Mouse (Mus musculus) macrophage (primary cell): ENCODE results near the gene S100a6. TPM values are rescaled to one million over a fixed set of nuclear protein-coding genes. Genes with fewer than 3 reads are reported as not detected.

Source experiments
- H3K27ac ChIP-seq: fragments of 350-480 bp; formaldehyde crosslinking; 2 replicates; pipeline ENCODE4 v1.9.0; 2021
- H3K36me3 ChIP-seq: fragments of 350-480 bp; formaldehyde crosslinking; 2 replicates; pipeline ENCODE4 v1.9.0; 2021; ENCODE audit errors: inconsistent target
- H3K4me3 ChIP-seq: fragments of 350-480 bp; formaldehyde crosslinking; 2 replicates; pipeline ENCODE4 v1.9.0; 2021; ENCODE audit errors: inconsistent target
- H3K79me2 ChIP-seq: fragments of 350-480 bp; formaldehyde crosslinking; 2 replicates; pipeline ENCODE4 v1.9.0; 2021; ENCODE audit errors: inconsistent target
- WGBS: methylation state at CpG from one replicate; pipeline ENCODE4 v1.1.7; 2026; ENCODE audit warnings: inconsistent platforms; ENCODE audit not compliant: missing documents; 5-methylcytosine and 5-hydroxymethylcytosine counted together
- polyA plus RNA-seq: library from polyadenylated mRNA; stranded (reverse); fragments of 250-400 nt; gene quantifications from 3 replicates; pipeline ENCODE4 v1.2.4, GENCODE M21; 2018; ENCODE audit warnings: inconsistent platforms

S100a6 gene
- polyA plus RNA-seq, 1 experiment from 2014 or later: 41.2 TPM

GRCm38 (mm10) chr3:90589947-90590346 lies 22.7 kb upstream of the S100a6 start, which contains the start of gene S100a2:
Gene S100a2, plus strand, starts transcription at chr3:90590247.
- H3K36me3 ChIP-seq: no peaks in the 10 kb centered on the region
- no peaks in the 10 kb centered on the region for H3K79me2 ChIP-seq
- WGBS: 81% methylated on average over 8 of the region's 8 CpGs
- no peak within 1 kb of the TSS for H3K4me3 ChIP-seq
- H3K27ac ChIP-seq: peak within 1 kb of the TSS; percentile 93

- peak overlapping the region; percentile 5; the same call in 1 of the 2 replicates for H3K27ac ChIP-seq
- no peaks in the 10 kb centered on the region for H3K79me2 ChIP-seq
- H3K4me3 ChIP-seq: no peak overlapping the region
- 87% methylated on average over 1 of the region's 1 CpGs for WGBS
- no peaks in the 10 kb centered on the region for H3K36me3 ChIP-seq
Observed at GRCm38 (mm10) chr3:90594466-90594865, 18.2 kb upstream of the S100a6 start.

- Histone ChIP-seq H3K79me2 (no peaks in the 10 kb centered on the region), H3K27ac (no peak overlapping the region), H3K36me3 (no peaks in the 10 kb centered on the region), H3K4me3 (no peak overlapping the region)
- WGBS: 90% methylated on average over 5 of the region's 5 CpGs
Observed at GRCm38 (mm10) chr3:90595556-90595955, 17.1 kb upstream of the S100a6 start.

- no peak overlapping the region for H3K4me3 ChIP-seq
- no peaks in the 10 kb centered on the region for H3K36me3 ChIP-seq
- 95% methylated on average over 6 of the region's 6 CpGs for WGBS
- no peak overlapping the region for H3K27ac ChIP-seq
- H3K79me2 ChIP-seq: no peaks in the 10 kb centered on the region
Observed at GRCm38 (mm10) chr3:90596810-90597209, 15.9 kb upstream of the S100a6 start.

GRCm38 (mm10) chr3:90597736-90598135 lies 14.9 kb upstream of the S100a6 start:
- no peaks in the 10 kb centered on the region for H3K79me2 ChIP-seq
- 94% methylated on average over 6 of the region's 6 CpGs for WGBS
- H3K27ac ChIP-seq: no peak overlapping the region
- H3K4me3 ChIP-seq: no peak overlapping the region
- H3K36me3 ChIP-seq: no peaks in the 10 kb centered on the region

- Histone ChIP-seq H3K79me2 (no peaks in the 10 kb centered on the region), H3K27ac (no peak overlapping the region), H3K36me3 (no peaks in the 10 kb centered on the region), H3K4me3 (no peak overlapping the region)
- 54% methylated on average over 4 of the region's 4 CpGs for WGBS
Observed at GRCm38 (mm10) chr3:90598212-90598611, 14.5 kb upstream of the S100a6 start.

GRCm38 (mm10) chr3:90599401-90599800 lies 13.3 kb upstream of the S100a6 start:
- Histone ChIP-seq H3K36me3 (no peaks in the 10 kb centered on the region), H3K27ac (no peak overlapping the region), H3K4me3 (no peak overlapping the region), H3K79me2 (peaks cover 7% of the 10 kb centered on the region)
- 100% methylated on average over 3 of the region's 3 CpGs for WGBS

GRCm38 (mm10) chr3:90600036-90600435 lies 12.6 kb upstream of the S100a6 start:
- WGBS: 90% methylated on average over 6 of the region's 6 CpGs
- H3K27ac ChIP-seq: no peak overlapping the region
- H3K79me2 ChIP-seq: peaks cover 14% of the 10 kb centered on the region
- H3K36me3 ChIP-seq: no peaks in the 10 kb centered on the region
- H3K4me3 ChIP-seq: no peak overlapping the region

GRCm38 (mm10) chr3:90600458-90601195 lies 12.1 kb upstream of the S100a6 start:
- H3K27ac ChIP-seq: no peak overlapping the region
- peaks cover 20% of the 10 kb centered on the region for H3K79me2 ChIP-seq
- H3K36me3 ChIP-seq: no peaks in the 10 kb centered on the region
- 87% methylated on average over 8 of the region's 8 CpGs for WGBS
- no peak overlapping the region for H3K4me3 ChIP-seq

- 93% methylated on average over 11 of the region's 11 CpGs for WGBS
- H3K4me3 ChIP-seq: no peak within 1 kb of the TSS
- peaks cover 22% of the 10 kb centered on the region for H3K79me2 ChIP-seq
- no peaks in the 10 kb centered on the region for H3K36me3 ChIP-seq
- H3K27ac ChIP-seq: no peak within 1 kb of the TSS
Observed at GRCm38 (mm10) chr3:90601486-90602110, 11.1 kb upstream of the S100a6 start, which contains the start of gene Gm42674. Gene Gm42674, plus strand, starts transcription at chr3:90601904.

- peaks cover 22% of the 10 kb centered on the region for H3K79me2 ChIP-seq
- no peaks in the 10 kb centered on the region for H3K36me3 ChIP-seq
- H3K27ac ChIP-seq: peak within 1 kb of the TSS; percentile 85
- H3K4me3 ChIP-seq: peak within 1 kb of the TSS; percentile 47
- WGBS: 6% methylated on average over 2 of the region's 3 CpGs
Observed at GRCm38 (mm10) chr3:90603623-90604022, 9.1 kb upstream of the S100a6 start, which contains the start of gene S100a4. Gene S100a4, plus strand, starts transcription at chr3:90603771.

- Histone ChIP-seq H3K27ac (peak overlapping the region; percentile 85), H3K36me3 (no peaks in the 10 kb centered on the region), H3K79me2 (peaks cover 22% of the 10 kb centered on the region), H3K4me3 (peak overlapping the region; percentile 47)
- WGBS: 26% methylated on average over 4 of the region's 4 CpGs
Observed at GRCm38 (mm10) chr3:90604416-90604815, 8.3 kb upstream of the S100a6 start.

- Histone ChIP-seq H3K27ac (peak overlapping the region; percentile 85), H3K79me2 (peaks cover 22% of the 10 kb centered on the region), H3K36me3 (no peaks in the 10 kb centered on the region), H3K4me3 (peak overlapping the region; percentile 47)
- WGBS: 31% methylated on average over 3 of the region's 3 CpGs
Observed at GRCm38 (mm10) chr3:90605049-90605448, 7.6 kb upstream of the S100a6 start.

GRCm38 (mm10) chr3:90605736-90606135 lies 6.9 kb upstream of the S100a6 start:
- H3K36me3 ChIP-seq: no peaks in the 10 kb centered on the region
- H3K4me3 ChIP-seq: no peak overlapping the region
- H3K79me2 ChIP-seq: peaks cover 22% of the 10 kb centered on the region
- H3K27ac ChIP-seq: no peak overlapping the region
- WGBS: 81% methylated on average over 2 of the region's 2 CpGs

GRCm38 (mm10) chr3:90606185-90606584 lies 6.5 kb upstream of the S100a6 start:
- 89% methylated on average over 6 of the region's 6 CpGs for WGBS

More at GRCm38 (mm10) chr3:90606185-90606584, 6.5 kb upstream of the S100a6 start:
- no peaks in the 10 kb centered on the region for H3K36me3 ChIP-seq
- H3K79me2 ChIP-seq: peaks cover 22% of the 10 kb centered on the region
- no peak overlapping the region for H3K27ac ChIP-seq
- H3K4me3 ChIP-seq: no peak overlapping the region
